Mouse (Mus musculus) forebrain, embryonic 14.5 days (tissue): Measurements from ENCODE around the gene Rnf44. TPM values are rescaled to one million over a fixed set of nuclear protein-coding genes. Genes with fewer than 3 reads are reported as not detected.

Experiments
- ATAC-seq: fragments of 200-750 bp; cut with Nextera tagmentation; 2 replicates; pipeline ENCODE4 v1.8.0; 2017; ENCODE audit warnings: mild to moderate bottlenecking, moderate library complexity
- DNase-seq: peaks from one replicate; pipeline ENCODE4 v3.0.0-alpha.2; 2015; ENCODE audit warnings: low spot score
- H3K27ac ChIP-seq: fragments of 300-500 bp; sonication (generic); 2 replicates; pipeline ENCODE4 v1.5.1; 2014; ENCODE audit warnings: low read depth, mild to moderate bottlenecking, control low read depth, low read length, moderate library complexity
- H3K27me3 ChIP-seq: fragments of 300-500 bp; sonication (generic); replicated peaks from 2 replicates; pipeline ENCODE4 v1.6.1; 2014; ENCODE audit warnings: low read length, control low read depth, mixed read lengths; ENCODE audit not compliant: control insufficient read depth, insufficient read depth
- H3K36me3 ChIP-seq: fragments of 300-500 bp; sonication (generic); 2 replicates; pipeline ENCODE4 v1.6.1; 2014; ENCODE audit warnings: low read length, control low read depth; ENCODE audit not compliant: control insufficient read depth, insufficient read depth
- H3K4me1 ChIP-seq: fragments of 300-500 bp; sonication (generic); 2 replicates; pipeline ENCODE4 v1.6.1; 2014; ENCODE audit warnings: antibody characterized with exemption, low read length, control low read depth; ENCODE audit not compliant: control insufficient read depth, insufficient read depth
- H3K4me2 ChIP-seq: fragments of 300-500 bp; sonication (generic); 2 replicates; pipeline ENCODE4 v1.6.1; 2014; ENCODE audit warnings: mild to moderate bottlenecking, control low read depth, low read length
- H3K4me3 ChIP-seq: fragments of 300-500 bp; sonication (generic); 2 replicates; pipeline ENCODE4 v1.5.1; 2014; ENCODE audit warnings: low read depth, low read length, control low read depth
- H3K9ac ChIP-seq: fragments of 300-500 bp; sonication (generic); 2 replicates; pipeline ENCODE4 v1.6.1; 2014; ENCODE audit warnings: mild to moderate bottlenecking, low read length, control low read depth, moderate library complexity
- H3K9me3 ChIP-seq: fragments of 300-500 bp; sonication (generic); replicated peaks from 2 replicates; pipeline ENCODE4 v1.6.1; 2016; ENCODE audit warnings: low read length, control low read depth, mixed read lengths; ENCODE audit not compliant: control insufficient read depth
- WGBS: fragments of 180-500 bp; shearing (Covaris S2); extraction: QIAGEN DNeasy Blood & Tissue Kit; methylation state at CpG from one replicate; pipeline ENCODE4 v1.1.7; 2014; 5-methylcytosine and 5-hydroxymethylcytosine counted together
- polyA plus RNA-seq: library from polyadenylated mRNA; unstranded; fragments of >200 nt; fragmentation: Nextera tagmentation; extraction: Ambion mirVana; gene quantifications from 2 replicates; pipeline ENCODE4 v1.2.1, GENCODE M21; 2014

Rnf44 gene
- polyA plus RNA-seq, 1 experiment from 2014 or later = 73.5 TPM

GRCm38 (mm10) chr13:54690151-54690740 lies 3.5 kb downstream of the Rnf44 start:
- 89% methylated on average over 8 of the region's 8 CpGs for WGBS
- Histone ChIP-seq H3K27me3 (no peaks in the 10 kb centered on the region), H3K36me3 (peaks cover 2% of the 10 kb centered on the region; the same call in 1 of the 2 replicates), H3K4me3 (no peak overlapping the region), H3K9ac (no peak overlapping the region), H3K9me3 (no peaks in the 10 kb centered on the region), H3K27ac (no peak overlapping the region), H3K4me2 (no peak overlapping the region), H3K4me1 (peaks cover 26% of the 10 kb centered on the region)
- DNase-seq = no peak
- ATAC-seq = no peak

DNA sequence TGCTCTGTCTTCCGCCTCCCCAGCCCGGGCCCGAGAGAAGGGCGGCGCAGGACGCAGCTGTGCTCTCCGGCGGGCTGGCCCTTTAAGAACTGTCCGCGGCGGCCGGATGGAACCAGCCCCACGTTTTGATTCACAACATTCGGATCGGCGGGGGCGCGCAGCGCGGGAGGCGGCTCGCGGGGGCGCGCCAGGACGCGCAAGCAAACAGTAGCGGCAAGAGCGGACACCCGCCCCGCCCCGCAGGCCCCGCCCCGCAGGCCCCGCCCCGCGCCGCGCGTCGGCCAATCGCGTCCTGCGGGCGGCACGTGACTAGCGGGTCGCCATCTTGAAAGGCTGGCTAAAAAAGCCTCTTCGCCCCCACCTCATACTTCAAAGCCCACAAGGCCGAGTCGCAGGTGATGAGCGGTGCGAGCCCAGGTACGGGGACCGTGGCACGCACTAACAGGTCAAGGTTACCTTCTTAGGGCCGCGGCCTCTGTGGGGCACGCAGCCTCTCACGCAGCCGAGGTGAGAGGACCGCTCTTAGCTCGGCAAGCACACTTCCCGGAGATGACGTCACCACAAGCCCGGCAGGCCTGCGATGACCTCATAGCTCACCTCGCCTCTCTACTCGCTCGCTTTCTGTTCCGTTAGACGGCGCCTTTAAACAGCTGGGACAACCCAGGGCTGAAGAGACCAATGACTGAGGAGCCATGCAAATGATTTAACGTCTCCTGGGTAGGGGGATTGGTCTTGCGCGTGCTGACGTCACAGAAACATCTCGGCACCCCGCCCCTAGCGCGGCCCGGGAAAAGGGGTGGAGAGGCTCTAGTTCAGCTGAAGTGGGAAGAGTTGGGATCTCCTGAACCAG lies 5.9 kb downstream of the Rnf44 start:
- H3K27ac ChIP-seq = peak overlapping the region; percentile 99
- H3K9me3 ChIP-seq = no peaks in the 10 kb centered on the region
- H3K4me2 ChIP-seq = peak overlapping the region; percentile 92
- under 1% methylated on average over 79 of the region's 82 CpGs for WGBS
- H3K4me3 ChIP-seq = peak overlapping the region; percentile 96
- peaks cover 24% of the 10 kb centered on the region for H3K36me3 ChIP-seq
- DNase-seq = peak; percentile 96
- no peaks in the 10 kb centered on the region for H3K27me3 ChIP-seq
- peak overlapping the region; percentile 99 for H3K9ac ChIP-seq
- H3K4me1 ChIP-seq = peaks cover 33% of the 10 kb centered on the region
- peak; percentile 90 for ATAC-seq

- Histone ChIP-seq H3K9me3 (no peaks in the 10 kb centered on the region), H3K27ac (peak overlapping the region; percentile 99), H3K4me1 (peaks cover 26% of the 10 kb centered on the region), H3K27me3 (no peaks in the 10 kb centered on the region), H3K36me3 (peaks cover 31% of the 10 kb centered on the region), H3K4me2 (peak overlapping the region; percentile 92), H3K9ac (peak overlapping the region; percentile 99), H3K4me3 (peak overlapping the region; percentile 96)
- DNase-seq (peak; percentile 91), ATAC-seq (peak; percentile 79)
- WGBS = under 1% methylated on average over 27 of the region's 35 CpGs
These were observed 6.6 kb downstream of the Rnf44 start for GRCm38 (mm10) chr13:54687096-54687495.

GRCm38 (mm10) chr13:54686139-54687053 lies 7.3 kb downstream of the Rnf44 start:
- Histone ChIP-seq H3K9me3 (no peaks in the 10 kb centered on the region), H3K27ac (peak overlapping the region; percentile 99), H3K27me3 (no peaks in the 10 kb centered on the region), H3K9ac (peak overlapping the region; percentile 99), H3K36me3 (peaks cover 38% of the 10 kb centered on the region), H3K4me1 (peaks cover 22% of the 10 kb centered on the region), H3K4me3 (peak overlapping the region; percentile 96), H3K4me2 (peak overlapping the region; percentile 92)
- no peak for DNase-seq
- no peak for ATAC-seq
- 5% methylated on average over 19 of the region's 19 CpGs for WGBS

DNA sequence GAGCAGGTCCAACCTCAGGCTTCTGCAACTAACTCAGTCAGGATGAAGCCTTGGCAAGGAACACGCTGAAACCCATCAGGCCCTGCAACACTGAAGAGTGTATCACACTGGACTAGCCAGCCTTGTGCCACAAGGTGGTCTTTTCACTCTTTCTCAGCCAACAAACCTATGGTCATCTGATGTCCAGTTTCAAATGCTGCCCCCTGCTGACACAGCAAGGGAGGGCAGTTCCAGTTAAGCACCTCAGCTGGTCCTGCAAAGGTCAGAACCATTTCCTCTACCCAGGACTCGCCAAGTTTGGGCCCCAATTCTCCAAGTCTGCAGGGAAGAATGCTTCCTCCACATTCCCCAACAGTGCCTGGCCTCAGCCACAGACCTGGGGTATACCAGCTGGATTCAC lies 8.5 kb downstream of the Rnf44 start:
- 34% methylated on average over 2 of the region's 2 CpGs for WGBS
- ATAC-seq = no peak
- peaks cover 51% of the 10 kb centered on the region for H3K36me3 ChIP-seq
- peak overlapping the region; percentile 99 for H3K9ac ChIP-seq
- peak overlapping the region; percentile 92 for H3K4me2 ChIP-seq
- H3K4me3 ChIP-seq = peak overlapping the region; percentile 96
- DNase-seq = no peak
- no peaks in the 10 kb centered on the region for H3K9me3 ChIP-seq
- peaks cover 22% of the 10 kb centered on the region for H3K4me1 ChIP-seq
- no peaks in the 10 kb centered on the region for H3K27me3 ChIP-seq
- no peak overlapping the region for H3K27ac ChIP-seq

DNA sequence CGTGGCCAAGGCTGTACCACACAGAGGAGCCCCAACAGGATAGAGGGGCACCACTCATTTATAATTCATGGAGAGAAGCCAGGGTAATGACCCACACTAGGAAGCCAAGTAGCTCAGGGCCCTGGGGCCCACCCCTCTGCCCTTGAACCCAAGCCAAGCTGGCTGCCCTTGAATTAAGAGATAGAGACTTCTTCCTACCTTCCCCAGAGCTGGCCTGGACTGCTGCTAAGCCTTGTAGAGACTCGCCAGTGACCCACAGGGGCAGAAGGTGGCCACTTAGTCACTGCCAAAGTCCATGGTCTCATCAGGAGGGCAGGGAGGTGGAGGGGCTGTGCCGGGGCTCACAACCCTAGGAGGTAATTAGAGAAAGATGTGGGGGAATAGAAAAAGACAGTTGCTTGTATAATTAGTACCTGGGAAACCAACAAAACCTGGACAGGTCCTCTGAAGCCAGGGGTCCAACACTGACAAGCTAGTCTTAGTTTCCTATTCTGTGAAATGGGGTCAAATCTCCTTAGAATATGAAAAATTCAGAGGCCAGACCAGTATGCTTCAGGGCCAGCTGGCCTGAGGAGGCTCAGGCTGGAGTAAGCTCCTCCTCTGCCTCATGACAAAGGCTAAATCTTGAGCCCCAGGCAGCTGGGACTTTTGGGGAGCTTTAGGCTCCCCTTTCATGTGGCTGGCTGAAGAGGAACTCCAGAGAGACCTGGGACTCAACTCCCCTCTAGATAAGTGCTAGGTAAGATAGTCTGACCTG lies 9.4 kb downstream of the Rnf44 start:
- ATAC-seq = no peak
- Histone ChIP-seq H3K27ac (no peak overlapping the region), H3K9me3 (no peaks in the 10 kb centered on the region), H3K9ac (peak overlapping the region; percentile 22; the same call in 1 of the 2 replicates), H3K4me1 (peaks cover 22% of the 10 kb centered on the region), H3K27me3 (no peaks in the 10 kb centered on the region), H3K4me3 (peak overlapping the region; percentile 96), H3K36me3 (peaks cover 57% of the 10 kb centered on the region), H3K4me2 (peak overlapping the region; percentile 92)
- no peak for DNase-seq
- 63% methylated on average over 3 of the region's 3 CpGs for WGBS

DNA sequence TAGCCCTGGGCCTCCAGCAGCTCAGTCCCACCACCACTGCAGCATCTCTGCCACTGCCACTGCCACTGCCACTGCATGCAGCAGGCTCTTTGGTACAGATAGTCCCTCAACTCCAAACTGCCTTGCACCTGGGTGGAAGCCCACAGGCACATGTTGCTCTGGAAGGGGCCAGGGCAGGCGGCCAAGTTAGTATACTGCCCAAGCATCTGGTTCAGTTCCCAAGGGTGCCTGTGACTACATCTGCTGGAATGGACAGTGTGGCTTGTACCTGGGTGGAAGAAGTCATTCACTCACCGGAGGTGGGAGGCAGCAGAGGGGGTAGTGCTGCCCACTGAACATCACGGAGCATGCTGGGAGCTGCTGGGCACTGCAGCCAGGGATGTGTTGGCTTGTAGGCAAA lies 10.4 kb downstream of the Rnf44 start:
- ATAC-seq (no peak), DNase-seq (no peak)
- Histone ChIP-seq H3K4me2 (no peak overlapping the region), H3K27ac (no peak overlapping the region; the same call in 1 of the 2 replicates), H3K9me3 (no peaks in the 10 kb centered on the region), H3K4me1 (peaks cover 19% of the 10 kb centered on the region), H3K9ac (no peak overlapping the region), H3K36me3 (peaks cover 67% of the 10 kb centered on the region), H3K4me3 (no peak overlapping the region), H3K27me3 (no peaks in the 10 kb centered on the region)
- WGBS = 90% methylated on average over 3 of the region's 3 CpGs

- Histone ChIP-seq H3K36me3 (peaks cover 70% of the 10 kb centered on the region), H3K27ac (no peak overlapping the region)
These were observed 12.4 kb downstream of the Rnf44 start for GRCm38 (mm10) chr13:54681291-54681690.

More at GRCm38 (mm10) chr13:54681291-54681690, 12.4 kb downstream of the Rnf44 start:
- DNase-seq (no peak), ATAC-seq (no peak)
- WGBS = 94% methylated on average over 4 of the region's 8 CpGs
- Histone ChIP-seq H3K4me1 (peaks cover 19% of the 10 kb centered on the region), H3K9me3 (no peaks in the 10 kb centered on the region), H3K4me3 (no peak overlapping the region), H3K27me3 (no peaks in the 10 kb centered on the region), H3K4me2 (no peak overlapping the region), H3K9ac (no peak overlapping the region)
